Mouse (Mus musculus) liver (tissue): ENCODE measurements around the gene Vmn1r206.
"Not testable (repeated sequence)": the region's sequence is repeated elsewhere in the genome, so short reads cannot be mapped to it uniquely, and the experiment has no call there.

Source experiments
- DNase-seq: peaks from one replicate; pipeline ENCODE4 v3.0.0-alpha.2; 2020; ENCODE audit warnings: mixed read lengths

Gene Vmn1r206

DNA sequence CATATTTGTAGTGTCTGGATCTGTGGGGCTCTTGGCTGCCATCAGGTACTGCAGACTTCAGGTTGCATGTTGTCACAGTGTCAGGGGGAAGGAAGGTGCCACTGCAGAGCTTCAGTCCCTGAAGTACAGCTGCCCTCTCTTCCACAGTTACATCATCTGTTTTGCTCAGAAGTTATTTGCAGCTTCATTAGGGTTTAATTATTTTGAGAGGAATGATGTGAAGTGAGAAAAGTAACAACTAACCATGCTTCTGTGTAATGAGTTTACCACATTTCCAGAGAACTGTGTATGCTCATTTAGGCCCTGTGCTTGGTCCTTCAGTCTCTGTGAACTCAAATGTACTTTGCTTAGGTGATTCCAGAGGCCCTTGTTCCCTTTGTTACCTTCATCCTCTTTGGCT, at the start of gene Vmn1r206:
Gene Vmn1r206, minus strand, starts transcription at position 101 of the 400 bp plus-strand sequence.
- DNase-seq = not testable (repeated sequence)

DNA sequence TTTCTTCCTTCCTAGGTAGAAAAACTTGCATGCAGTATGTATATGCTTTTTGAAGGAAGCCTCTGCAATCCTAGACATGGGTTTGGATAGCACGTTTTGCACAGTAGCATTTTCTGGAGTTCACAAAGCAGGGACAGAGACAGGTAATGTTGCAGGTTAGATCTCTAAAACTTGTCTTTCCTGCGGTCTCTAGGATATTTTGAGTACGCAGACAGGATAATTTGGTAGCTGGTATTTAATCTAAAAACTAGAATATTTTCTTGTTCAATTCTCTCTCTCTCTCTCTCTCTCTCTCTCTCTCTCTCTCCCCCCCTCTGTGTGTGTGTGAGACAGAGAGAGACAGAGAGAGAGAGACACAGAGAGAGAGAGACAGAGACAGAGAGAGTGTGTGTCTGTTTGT, 31.2 kb downstream of the Vmn1r206 start, which contains the start of gene Vmn1r205:
Gene Vmn1r205, minus strand, starts transcription at position 101 of the 400 bp plus-strand sequence.
- DNase-seq = no peak

DNA sequence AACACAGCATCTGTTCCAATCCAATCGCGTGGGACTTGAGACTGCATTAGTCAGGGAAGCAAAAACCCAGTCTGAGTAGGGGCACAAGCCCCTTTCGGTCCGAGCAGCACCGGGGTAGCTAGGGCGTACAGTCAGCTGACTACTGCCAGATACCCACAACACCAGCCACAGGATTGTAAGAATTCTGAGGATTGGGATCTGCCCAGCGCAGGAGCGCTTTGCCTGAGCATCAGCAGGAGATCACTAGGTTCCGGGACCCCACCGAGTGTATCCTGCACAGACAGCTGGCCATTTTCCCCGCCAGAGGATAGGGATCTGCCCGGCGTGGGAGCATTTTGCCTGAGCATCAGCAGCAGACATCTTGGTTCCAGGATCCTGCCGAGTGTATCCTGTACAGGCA, 40.7 kb downstream of the Vmn1r206 start:
- DNase-seq = not testable (repeated sequence)

DNA sequence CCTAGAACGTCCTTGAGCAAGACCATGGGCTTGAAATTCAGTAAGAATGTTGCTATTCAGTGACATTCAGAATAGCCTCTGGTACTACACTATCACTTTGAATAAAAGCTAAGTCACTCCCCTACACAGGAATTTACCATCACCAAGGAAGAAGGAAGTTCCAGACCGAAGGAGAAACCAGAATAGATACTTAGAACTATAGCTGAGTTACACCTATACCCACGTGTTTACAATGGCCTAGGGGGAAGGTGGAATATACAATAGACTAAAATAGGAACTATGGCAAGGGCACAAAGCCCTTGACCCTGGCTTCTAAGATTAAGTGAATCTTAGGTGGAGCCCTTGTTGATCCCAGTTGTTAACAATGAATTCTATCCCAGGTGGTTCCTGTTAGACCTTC, 49.1 kb downstream of the Vmn1r206 start:
- DNase-seq = not testable (repeated sequence)
